Mouse (Mus musculus): Measurements from ENCODE around the gene Usp29.
A peak's percentile ranks its signal among the peaks of the same experiment; 100 is the strongest.

Usp29 gene

GRCm38 (mm10) chr7:6900672-6901071 is 170.3 kb downstream of the Usp29 start:
- TF ChIP-seq NANOG (IDR thresholded peaks at IDR 0.05; ENCODE audit: borderline replicate concordance, low read length): no peak
- no peak for TF ChIP-seq POU5F1 (IDR thresholded peaks at IDR 0.05; ENCODE audit: borderline replicate concordance, low read length)
- no peak for TF ChIP-seq CTCF (conservative IDR thresholded peaks at IDR 0.05; ENCODE audit: low read length)
- no peak overlapping the region for H3K4me3 ChIP-seq (replicated peaks; ENCODE audit: low read length)
- H3K4me1 ChIP-seq (replicated peaks; ENCODE audit: low read depth, low read length): peaks cover 12% of the 10 kb centered on the region; the same call in 1 of the 2 replicates
- no peaks in the 10 kb centered on the region for H3K9me3 ChIP-seq (ENCODE audit: low read length)
- no peaks in the 10 kb centered on the region for H3K27me3 ChIP-seq (ENCODE audit: insufficient read depth, low read length)
- no peaks in the 10 kb centered on the region for H3K36me3 ChIP-seq (ENCODE audit: insufficient read depth, low read length)

GRCm38 (mm10) chr7:6903489-6903888 is 173.1 kb downstream of the Usp29 start:
- Histone ChIP-seq H3K4me3 (replicated peaks; ENCODE audit: low read length) (no peak overlapping the region), H3K36me3 (ENCODE audit: insufficient read depth, low read length) (no peaks in the 10 kb centered on the region), H3K27me3 (ENCODE audit: insufficient read depth, low read length) (no peaks in the 10 kb centered on the region), H3K9me3 (ENCODE audit: low read length) (no peaks in the 10 kb centered on the region), H3K4me1 (replicated peaks; ENCODE audit: low read depth, low read length) (peaks cover 15% of the 10 kb centered on the region; the same call in 1 of the 2 replicates)
- TF ChIP-seq NANOG (IDR thresholded peaks at IDR 0.05; ENCODE audit: borderline replicate concordance, low read length): no peak
- no peak for TF ChIP-seq POU5F1 (IDR thresholded peaks at IDR 0.05; ENCODE audit: borderline replicate concordance, low read length)
- TF ChIP-seq CTCF (conservative IDR thresholded peaks at IDR 0.05; ENCODE audit: low read length): no peak

- peaks cover 9% of the 10 kb centered on the region for H3K4me1 ChIP-seq (replicated peaks; ENCODE audit: low read depth, low read length)
- no peak overlapping the region for H3K4me3 ChIP-seq (replicated peaks; ENCODE audit: low read length)
- H3K9me3 ChIP-seq (ENCODE audit: low read length): no peaks in the 10 kb centered on the region
- H3K27me3 ChIP-seq (ENCODE audit: insufficient read depth, low read length): peaks cover 12% of the 10 kb centered on the region
- TF ChIP-seq CTCF (conservative IDR thresholded peaks at IDR 0.05; ENCODE audit: low read length) (no peak), POU5F1 (IDR thresholded peaks at IDR 0.05; ENCODE audit: borderline replicate concordance, low read length) (no peak), NANOG (IDR thresholded peaks at IDR 0.05; ENCODE audit: borderline replicate concordance, low read length) (no peak)
- H3K36me3 ChIP-seq (ENCODE audit: insufficient read depth, low read length): no peaks in the 10 kb centered on the region
These were observed 180.1 kb downstream of the Usp29 start for GRCm38 (mm10) chr7:6910527-6910926.

GRCm38 (mm10) chr7:6911731-6912130 is 181.4 kb downstream of the Usp29 start:
- H3K4me3 ChIP-seq (replicated peaks; ENCODE audit: low read length): no peak overlapping the region
- no peaks in the 10 kb centered on the region for H3K9me3 ChIP-seq (ENCODE audit: low read length)
- H3K36me3 ChIP-seq (ENCODE audit: insufficient read depth, low read length): no peaks in the 10 kb centered on the region
- TF ChIP-seq POU5F1 (IDR thresholded peaks at IDR 0.05; ENCODE audit: borderline replicate concordance, low read length) (no peak), CTCF (conservative IDR thresholded peaks at IDR 0.05; ENCODE audit: low read length) (no peak), NANOG (IDR thresholded peaks at IDR 0.05; ENCODE audit: borderline replicate concordance, low read length) (no peak)
- peaks cover 12% of the 10 kb centered on the region for H3K27me3 ChIP-seq (ENCODE audit: insufficient read depth, low read length)
- peaks cover 6% of the 10 kb centered on the region for H3K4me1 ChIP-seq (replicated peaks; ENCODE audit: low read depth, low read length)

- peaks cover 6% of the 10 kb centered on the region for H3K4me1 ChIP-seq (replicated peaks; ENCODE audit: low read depth, low read length)
- TF ChIP-seq CTCF (conservative IDR thresholded peaks at IDR 0.05; ENCODE audit: low read length): no peak
- no peak for TF ChIP-seq NANOG (IDR thresholded peaks at IDR 0.05; ENCODE audit: borderline replicate concordance, low read length)
- no peak for TF ChIP-seq POU5F1 (IDR thresholded peaks at IDR 0.05; ENCODE audit: borderline replicate concordance, low read length)
- H3K27me3 ChIP-seq (ENCODE audit: insufficient read depth, low read length): peaks cover 12% of the 10 kb centered on the region
- H3K4me3 ChIP-seq (replicated peaks; ENCODE audit: low read length): peak overlapping the region; percentile 54
- H3K36me3 ChIP-seq (ENCODE audit: insufficient read depth, low read length): no peaks in the 10 kb centered on the region
- H3K9me3 ChIP-seq (ENCODE audit: low read length): no peaks in the 10 kb centered on the region
These were observed 183.3 kb downstream of the Usp29 start for GRCm38 (mm10) chr7:6913439-6914380.

GRCm38 (mm10) chr7:6917126-6917525 is 186.7 kb downstream of the Usp29 start:
- H3K4me3 ChIP-seq (replicated peaks; ENCODE audit: low read length): no peak overlapping the region
- H3K9me3 ChIP-seq (ENCODE audit: low read length): no peaks in the 10 kb centered on the region
- no peak for TF ChIP-seq POU5F1 (IDR thresholded peaks at IDR 0.05; ENCODE audit: borderline replicate concordance, low read length)
- no peak for TF ChIP-seq NANOG (IDR thresholded peaks at IDR 0.05; ENCODE audit: borderline replicate concordance, low read length)
- H3K36me3 ChIP-seq (ENCODE audit: insufficient read depth, low read length): no peaks in the 10 kb centered on the region
- H3K4me1 ChIP-seq (replicated peaks; ENCODE audit: low read depth, low read length): peaks cover 6% of the 10 kb centered on the region
- peaks cover 12% of the 10 kb centered on the region for H3K27me3 ChIP-seq (ENCODE audit: insufficient read depth, low read length)

- Histone ChIP-seq H3K4me3 (replicated peaks; ENCODE audit: low read length) (no peak overlapping the region), H3K27me3 (ENCODE audit: insufficient read depth, low read length) (peaks cover 11% of the 10 kb centered on the region), H3K36me3 (ENCODE audit: insufficient read depth, low read length) (no peaks in the 10 kb centered on the region), H3K4me1 (replicated peaks; ENCODE audit: low read depth, low read length) (peaks cover 6% of the 10 kb centered on the region), H3K9me3 (ENCODE audit: low read length) (no peaks in the 10 kb centered on the region)
- peak; percentile 54 for TF ChIP-seq CTCF (conservative IDR thresholded peaks at IDR 0.05; ENCODE audit: low read length)
- TF ChIP-seq NANOG (IDR thresholded peaks at IDR 0.05; ENCODE audit: borderline replicate concordance, low read length): no peak
- TF ChIP-seq POU5F1 (IDR thresholded peaks at IDR 0.05; ENCODE audit: borderline replicate concordance, low read length): no peak
These were observed 187.9 kb downstream of the Usp29 start for GRCm38 (mm10) chr7:6918267-6918666.

- no peaks in the 10 kb centered on the region for H3K36me3 ChIP-seq (ENCODE audit: insufficient read depth, low read length)
- no peak for TF ChIP-seq POU5F1 (IDR thresholded peaks at IDR 0.05; ENCODE audit: borderline replicate concordance, low read length)
These were observed 188.9 kb downstream of the Usp29 start for GRCm38 (mm10) chr7:6919131-6919870.

More at GRCm38 (mm10) chr7:6919131-6919870, 188.9 kb downstream of the Usp29 start:
- Histone ChIP-seq H3K4me3 (replicated peaks; ENCODE audit: low read length) (no peak overlapping the region), H3K9me3 (ENCODE audit: low read length) (no peaks in the 10 kb centered on the region), H3K4me1 (replicated peaks; ENCODE audit: low read depth, low read length) (no peaks in the 10 kb centered on the region), H3K27me3 (ENCODE audit: insufficient read depth, low read length) (peaks cover 3% of the 10 kb centered on the region; the same call in 1 of the 2 replicates)
